Mouse (Mus musculus) MEL (cell line): ENCODE measurements around the gene Btnl6. TPM values are rescaled to one million over a fixed set of nuclear protein-coding genes. Genes with fewer than 3 reads are reported as not detected.
"Not testable (repeated sequence)": the region's sequence is repeated elsewhere in the genome, so short reads cannot be mapped to it uniquely, and the experiment has no call there.

ENCODE experiments used
- DNase-seq: peaks from one replicate; pipeline ENCODE4 v3.0.0; 2011; ENCODE audit warnings: low read depth, low spot score
- H3K27ac ChIP-seq: 2 replicates; pipeline ENCODE4 v1.5.1; 2012; ENCODE audit warnings: low read depth, mild to moderate bottlenecking, control low read depth, low read length, moderate library complexity; ENCODE audit not compliant: control insufficient read depth
- H3K27me3 ChIP-seq, 2 experiments: fragments of 150-350 bp in 1 of 2; sonication (generic) in 1 of 2; 2 replicates each; pipeline ENCODE4 v1.6.1; 2012; ENCODE audit warnings: low read length in 2 of 2, mild to moderate bottlenecking in 2 of 2, improper control_type of control experiment in 1 of 2, moderate library complexity in 1 of 2; ENCODE audit not compliant: insufficient read depth in 2 of 2, control insufficient read depth in 1 of 2
- H3K36me3 ChIP-seq, 2 experiments: 2 replicates each; pipeline ENCODE4 v1.6.1; 2012 to 2014; ENCODE audit warnings: low read length in 2 of 2, improper control_type of control experiment in 1 of 2, inconsistent platforms in 1 of 2, mild to moderate bottlenecking in 1 of 2; ENCODE audit not compliant: insufficient read depth in 2 of 2, control insufficient read depth in 1 of 2
- H3K4me1 ChIP-seq, 2 experiments: fragments of 150-350 bp in 1 of 2; sonication (generic) in 1 of 2; 2 replicates each; pipeline ENCODE4 v1.6.1; 2012; ENCODE audit warnings: low read length in 2 of 2, improper control_type of control experiment in 1 of 2, mild to moderate bottlenecking in 1 of 2; ENCODE audit not compliant: insufficient read depth in 2 of 2, control insufficient read depth in 1 of 2
- H3K4me3 ChIP-seq, 2 experiments: fragments of 150-350 bp in 1 of 2; sonication (generic) in 1 of 2; 2 replicates each; pipeline ENCODE4 v1.5.1; 2012; ENCODE audit warnings: low read depth in 2 of 2, low read length in 2 of 2, mild to moderate bottlenecking in 2 of 2, moderate library complexity in 2 of 2, control low read depth in 1 of 2, improper control_type of control experiment in 1 of 2; ENCODE audit not compliant: control insufficient read depth in 1 of 2, insufficient read depth in 1 of 2
- H3K79me2 ChIP-seq: 2 replicates; pipeline ENCODE4 v1.6.1; 2012; ENCODE audit warnings: mild to moderate bottlenecking, low read length, moderate library complexity; ENCODE audit not compliant: control insufficient read depth, poor library complexity, insufficient read depth
- H3K9ac ChIP-seq: 2 replicates; pipeline ENCODE4 v1.6.1; 2012; ENCODE audit warnings: low read depth, mild to moderate bottlenecking, control low read depth, low read length, moderate library complexity; ENCODE audit not compliant: control insufficient read depth, poor library complexity, severe bottlenecking
- H3K9me3 ChIP-seq: fragments of 150-350 bp; sonication (generic); replicated peaks from 2 replicates; pipeline ENCODE4 v1.6.1; 2012; ENCODE audit warnings: mild to moderate bottlenecking, low read length, improper control_type of control experiment, moderate library complexity; ENCODE audit not compliant: insufficient read depth
- CTCF ChIP-seq, 3 experiments: IDR thresholded peaks in 2 of 3; conservative IDR thresholded peaks in 1 of 3; 2 replicates each; pipeline ENCODE4 v1.5.1; 2011 to 2012; ENCODE audit warnings: low read length in 3 of 3, low read depth in 2 of 3, mild to moderate bottlenecking in 2 of 3, improper control_type of control experiment in 1 of 3, inconsistent platforms in 1 of 3, mixed read lengths in 1 of 3, moderate library complexity in 1 of 3; ENCODE audit not compliant: control insufficient read depth in 1 of 3, insufficient read depth in 1 of 3, poor library complexity in 1 of 3, severe bottlenecking in 1 of 3
- ELF1 ChIP-seq: IDR thresholded peaks from 2 replicates; pipeline ENCODE4 v1.6.1; 2014; ENCODE audit warnings: low read depth, mild to moderate bottlenecking, inconsistent platforms, low read length, improper control_type of control experiment, moderate library complexity
- GABPA ChIP-seq: IDR thresholded peaks from 2 replicates; pipeline ENCODE4 v1.6.1; 2012; ENCODE audit warnings: low read depth, mild to moderate bottlenecking, inconsistent platforms, low read length, improper control_type of control experiment, moderate library complexity
- HCFC1 ChIP-seq: IDR thresholded peaks from 2 replicates; pipeline ENCODE4 v1.6.1; 2012; ENCODE audit warnings: low read depth, mild to moderate bottlenecking, inconsistent platforms, low read length, improper control_type of control experiment, moderate library complexity
- KAT2A ChIP-seq: conservative IDR thresholded peaks from 2 replicates; pipeline ENCODE4 v1.6.1; 2012; ENCODE audit warnings: low read depth, low read length, improper control_type of control experiment, inconsistent platforms
- MAFK ChIP-seq: IDR thresholded peaks from 2 replicates; pipeline ENCODE4 v1.6.1; 2011; ENCODE audit warnings: low read depth, mild to moderate bottlenecking, low read length, improper control_type of control experiment, borderline replicate concordance
- MXI1 ChIP-seq: IDR thresholded peaks from 2 replicates; pipeline ENCODE4 v1.6.1; 2011; ENCODE audit warnings: mild to moderate bottlenecking, low read depth, low read length, improper control_type of control experiment
- POLR2AphosphoS2 ChIP-seq: IDR thresholded peaks from 2 replicates; pipeline ENCODE4 v1.6.1; 2011; ENCODE audit warnings: low read length, improper control_type of control experiment
- POLR2AphosphoS5 ChIP-seq: IDR thresholded peaks from 2 replicates; pipeline ENCODE4 v1.6.1; 2012; ENCODE audit warnings: low read depth, borderline replicate concordance, mild to moderate bottlenecking, inconsistent platforms, low read length, moderate library complexity, mixed read lengths
- RCOR1 ChIP-seq: IDR thresholded peaks from 2 replicates; pipeline ENCODE4 v1.6.1; 2012; ENCODE audit warnings: low read depth, mild to moderate bottlenecking, inconsistent platforms, low read length, improper control_type of control experiment
- SIN3A ChIP-seq: IDR thresholded peaks from 2 replicates; pipeline ENCODE4 v1.6.1; 2012; ENCODE audit warnings: low read length, improper control_type of control experiment, inconsistent platforms
- UBTF ChIP-seq: IDR thresholded peaks from 2 replicates; pipeline ENCODE4 v1.6.1; 2012; ENCODE audit warnings: low read depth, mild to moderate bottlenecking, inconsistent platforms, low read length, improper control_type of control experiment, moderate library complexity, borderline replicate concordance; ENCODE audit not compliant: insufficient read depth
- USF2 ChIP-seq, 2 experiments: IDR thresholded peaks; 2 replicates each; pipeline ENCODE4 v1.6.1; 2011 to 2012; ENCODE audit warnings: improper control_type of control experiment in 2 of 2, low read length in 2 of 2, borderline replicate concordance in 1 of 2, inconsistent platforms in 1 of 2, low read depth in 1 of 2, mild to moderate bottlenecking in 1 of 2; ENCODE audit not compliant: insufficient read depth in 1 of 2
- ZNF384 ChIP-seq: IDR thresholded peaks from 2 replicates; pipeline ENCODE4 v1.6.1; 2012; ENCODE audit warnings: low read depth, mild to moderate bottlenecking, inconsistent platforms, low read length, improper control_type of control experiment
- polyA plus RNA-seq, 2 experiments: library from polyadenylated mRNA; stranded (reverse) in 1 of 2; unstranded in 1 of 2; fragments of >175 nt in 1 of 2; fragments of >200 nt in 1 of 2; gene quantifications; 2 replicates each; pipeline versions ENCODE4 v1.2.1 to v1.2.4; 2012; ENCODE audit warnings: low replicate concordance in 2 of 2, low read depth in 1 of 2; ENCODE audit not compliant: insufficient read length in 2 of 2, insufficient read depth in 1 of 2, missing spikeins in 1 of 2
- total RNA-seq: library from RNA; depleted of rRNA; stranded (reverse); fragments of 300-350 nt; gene quantifications from 2 replicates; pipeline ENCODE4 v1.2.3, GENCODE M21; 2012

Gene Btnl6
- total and polyA plus RNA-seq, 3 experiments, result not detected

DNA sequence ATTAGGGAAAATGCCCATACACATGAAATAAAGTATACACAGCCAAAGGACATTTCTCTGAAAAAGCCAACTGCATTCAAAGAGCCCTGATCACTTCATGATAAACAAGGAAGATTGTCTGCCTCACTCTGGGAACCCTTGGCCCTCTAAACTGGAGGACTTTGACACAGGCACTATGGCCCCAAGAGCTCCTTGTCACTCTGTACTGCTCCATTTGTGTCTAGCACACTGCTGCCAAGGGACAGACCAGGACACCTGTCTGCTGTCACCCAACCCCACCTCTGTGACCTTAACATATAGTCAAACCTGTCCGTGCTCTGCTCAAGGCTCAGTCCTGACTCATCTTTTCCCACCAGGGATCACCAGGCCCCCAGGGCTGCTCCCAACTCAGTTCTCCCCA is 29.6 kb upstream of the Btnl6 start:
- Histone ChIP-seq H3K79me2 (no peaks in the 10 kb centered on the region), H3K9ac (no peak overlapping the region), H3K27ac (no peak overlapping the region), H3K9me3 (no peaks in the 10 kb centered on the region), H3K4me1 (no peaks in the 10 kb centered on the region), H3K27me3 (no peaks in the 10 kb centered on the region; a peak in 2 of 4 replicates), H3K36me3 (no peaks in the 10 kb centered on the region; a peak in 1 of 4 replicates), H3K4me3 (no peak overlapping the region)
- DNase-seq, result no peak
- no peak for TF ChIP-seq UBTF
- no peak for TF ChIP-seq KAT2A
- no peak for TF ChIP-seq POLR2AphosphoS5
- TF ChIP-seq CTCF (IDR thresholded peaks at IDR 0.05 in 2 of 3, conservative IDR thresholded peaks at IDR 0.05 in 1 of 3; ENCODE audit: control insufficient read depth in 1 of 3, insufficient read depth in 1 of 3, low read depth in 2 of 3, low read length in 3 of 3, poor library complexity in 1 of 3, severe bottlenecking in 1 of 3), result no peak
- no peak for TF ChIP-seq ELF1

DNA sequence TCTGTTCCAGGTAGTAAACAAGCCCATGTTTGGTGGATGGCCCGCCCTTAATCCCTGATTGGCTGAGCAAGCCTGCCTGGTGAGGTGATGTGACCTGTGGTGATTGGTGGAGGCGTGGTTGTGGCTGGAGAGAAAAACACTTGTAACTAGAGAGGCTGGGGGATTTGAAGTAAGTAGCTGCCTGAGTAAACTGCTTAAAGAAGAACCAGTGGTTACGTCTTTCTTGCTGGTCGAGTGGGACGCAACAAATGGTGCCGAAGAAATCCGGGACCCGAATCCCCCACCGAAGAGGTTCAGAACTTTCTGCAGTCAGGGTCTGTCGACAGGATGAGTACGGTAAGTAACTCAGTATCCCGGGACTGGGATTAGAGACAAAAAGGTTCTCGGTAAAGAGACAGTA is 26.4 kb upstream of the Btnl6 start:
- DNase-seq, result peak; percentile 30
- H3K27me3 ChIP-seq, H3K9me3 ChIP-seq, H3K27ac ChIP-seq, H3K36me3 ChIP-seq, H3K79me2 ChIP-seq, H3K4me1 ChIP-seq: not testable (repeated sequence)
- Histone ChIP-seq H3K9ac (peak overlapping the region; percentile 39; the same call in 1 of the 2 replicates), H3K4me3 (peak overlapping the region; percentile 65 to 95)
- peak; percentile 61; the same call in 1 of the 2 replicates for TF ChIP-seq SIN3A
- TF ChIP-seq MXI1, result 0 out of 2 replicates have a peak, but pooled peaks have one; percentile 33
- 0 out of 2 replicates have a peak, but pooled peaks have one; percentile 15 for TF ChIP-seq HCFC1
- TF ChIP-seq, all 39 proteins: peak for 3; not testable (repeated sequence) for 36

DNA sequence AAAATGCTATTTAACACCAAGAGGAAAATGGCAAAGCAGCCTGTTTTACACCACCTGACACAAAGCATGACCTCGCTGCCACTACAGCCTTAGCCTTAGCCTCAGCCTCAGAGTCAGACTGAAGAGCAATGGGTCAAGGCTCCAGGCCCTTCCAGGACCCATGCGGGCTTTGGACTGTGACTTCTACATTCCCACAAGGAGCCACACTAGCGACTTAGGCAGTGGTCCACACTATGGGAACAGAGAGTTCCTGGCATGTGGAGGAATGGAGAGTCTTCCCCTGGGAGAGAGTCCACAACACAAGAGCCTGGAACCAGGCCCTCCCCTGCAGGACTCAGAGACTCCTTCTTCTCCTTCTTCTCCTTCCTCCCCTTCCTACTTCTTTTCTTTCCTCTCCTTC is 15.5 kb upstream of the Btnl6 start:
- Histone ChIP-seq H3K4me3 (no peak overlapping the region), H3K9me3 (no peaks in the 10 kb centered on the region), H3K27ac (no peak overlapping the region), H3K79me2 (no peaks in the 10 kb centered on the region), H3K36me3 (no peaks in the 10 kb centered on the region), H3K27me3 (peaks cover 0 to 1% of the 10 kb centered on the region in 2 experiments; a peak in 1 of 4 replicates), H3K4me1 (no peaks in the 10 kb centered on the region), H3K9ac (no peak overlapping the region)
- no peak for DNase-seq
- TF ChIP-seq USF2 (IDR thresholded peaks at IDR 0.05; ENCODE audit: borderline replicate concordance in 1 of 2, insufficient read depth in 1 of 2, low read depth in 1 of 2, low read length in 2 of 2), result no peak
- no peak for TF ChIP-seq GABPA
- TF ChIP-seq ZNF384, result no peak
- TF ChIP-seq POLR2AphosphoS2, result no peak
- no peak for TF ChIP-seq POLR2AphosphoS5
- TF ChIP-seq MAFK, result no peak
- no peak for TF ChIP-seq UBTF
- no peak for TF ChIP-seq RCOR1
